Mouse (Mus musculus) liver, embryonic 11.5 days (tissue): ENCODE measurements around the gene Guca2a. TPM values are rescaled to one million over a fixed set of nuclear protein-coding genes. Genes with fewer than 3 reads are reported as not detected.

Source experiments
- ATAC-seq: fragments of 200-750 bp; cut with Nextera tagmentation; replicated peaks from 2 replicates; pipeline ENCODE4 v1.8.0; 2017; ENCODE audit warnings: moderate number of reproducible peaks, mild to moderate bottlenecking, moderate TSS enrichment, moderate library complexity; ENCODE audit not compliant: low FRiP score
- DNase-seq: peaks from one replicate; pipeline ENCODE4 v3.0.0-alpha.2; 2017; ENCODE audit warnings: low spot score
- H3K27ac ChIP-seq: fragments of 300-500 bp; sonication (generic); 2 replicates; pipeline ENCODE4 v1.5.1; 2014; ENCODE audit warnings: mild to moderate bottlenecking, low read depth, low read length, control low read depth
- H3K27me3 ChIP-seq: fragments of 300-500 bp; sonication (generic); replicated peaks from 2 replicates; pipeline ENCODE4 v1.6.1; 2014; ENCODE audit warnings: low read length, mixed read lengths; ENCODE audit not compliant: control insufficient read depth, insufficient read depth
- H3K36me3 ChIP-seq: fragments of 300-500 bp; sonication (generic); 2 replicates; pipeline ENCODE4 v1.6.1; 2014; ENCODE audit warnings: mild to moderate bottlenecking, low read length, moderate library complexity, mixed read lengths; ENCODE audit not compliant: control insufficient read depth, insufficient read depth
- H3K4me1 ChIP-seq: fragments of 300-500 bp; sonication (generic); replicated peaks from 2 replicates; pipeline ENCODE4 v1.6.1; 2014; ENCODE audit warnings: low read length, mixed read lengths; ENCODE audit not compliant: control insufficient read depth, insufficient read depth
- H3K4me2 ChIP-seq: fragments of 300-500 bp; sonication (generic); 2 replicates; pipeline ENCODE4 v1.6.1; 2014; ENCODE audit warnings: mild to moderate bottlenecking, control low read depth, moderate library complexity
- H3K4me3 ChIP-seq: fragments of 300-500 bp; sonication (generic); 2 replicates; pipeline ENCODE4 v1.5.1; 2014; ENCODE audit warnings: low read depth, low read length, control low read depth
- H3K9ac ChIP-seq: fragments of 300-500 bp; sonication (generic); 2 replicates; pipeline ENCODE4 v1.6.1; 2014; ENCODE audit warnings: low read depth, low read length, control low read depth
- H3K9me3 ChIP-seq: fragments of 300-500 bp; sonication (generic); 2 replicates; pipeline ENCODE4 v1.6.1; 2016; ENCODE audit warnings: low read length, inconsistent platforms, mixed read lengths; ENCODE audit not compliant: control insufficient read depth
- WGBS: fragments of 180-500 bp; shearing (Covaris S2); extraction: QIAGEN DNeasy Blood & Tissue Kit; methylation state at CpG from one replicate; pipeline ENCODE4 v1.1.7; 2014; 5-methylcytosine and 5-hydroxymethylcytosine counted together
- polyA plus RNA-seq: library from polyadenylated mRNA; unstranded; fragments of >200 nt; fragmentation: Nextera tagmentation; extraction: Ambion mirVana; gene quantifications from 2 replicates; pipeline ENCODE4 v1.2.1, GENCODE M21; 2014

The Guca2a gene
- polyA plus RNA-seq, 1 experiment from 2014 or later = 0.62 TPM

GRCm38 (mm10) chr4:119633948-119634347 lies 3.6 kb upstream of the Guca2a start:
- no peak overlapping the region for H3K4me2 ChIP-seq
- no peak overlapping the region for H3K9ac ChIP-seq
- no peak overlapping the region for H3K27ac ChIP-seq
- H3K9me3 ChIP-seq = no peaks in the 10 kb centered on the region
- H3K36me3 ChIP-seq = 0 out of 2 replicates have a peak, but pooled peaks cover 3% of the 10 kb centered on the region
- DNase-seq (no peak), ATAC-seq (no peak)
- WGBS = 78% methylated on average over 3 of the region's 3 CpGs
- no peaks in the 10 kb centered on the region for H3K27me3 ChIP-seq
- no peak overlapping the region for H3K4me3 ChIP-seq
- H3K4me1 ChIP-seq = peaks cover 12% of the 10 kb centered on the region

GRCm38 (mm10) chr4:119634908-119635660 lies 2.4 kb upstream of the Guca2a start:
- H3K9ac ChIP-seq = no peak overlapping the region
- H3K4me2 ChIP-seq = no peak overlapping the region
- ATAC-seq = no peak
- H3K4me1 ChIP-seq = peaks cover 12% of the 10 kb centered on the region
- H3K4me3 ChIP-seq = no peak overlapping the region
- no peaks in the 10 kb centered on the region for H3K9me3 ChIP-seq
- H3K27ac ChIP-seq = no peak overlapping the region
- DNase-seq = no peak
- H3K27me3 ChIP-seq = no peaks in the 10 kb centered on the region
- H3K36me3 ChIP-seq = 0 out of 2 replicates have a peak, but pooled peaks cover 3% of the 10 kb centered on the region
- 54% methylated on average over 6 of the region's 6 CpGs for WGBS

GRCm38 (mm10) chr4:119635686-119636085 lies 1.8 kb upstream of the Guca2a start:
- Histone ChIP-seq H3K4me3 (no peak overlapping the region), H3K4me2 (no peak overlapping the region), H3K9ac (no peak overlapping the region), H3K4me1 (peaks cover 12% of the 10 kb centered on the region), H3K9me3 (no peaks in the 10 kb centered on the region), H3K27me3 (no peaks in the 10 kb centered on the region), H3K27ac (no peak overlapping the region), H3K36me3 (no peaks in the 10 kb centered on the region)
- ATAC-seq (no peak), DNase-seq (no peak)
- WGBS = 71% methylated on average over 8 of the region's 8 CpGs

GRCm38 (mm10) chr4:119636731-119637130 lies 773 bp upstream of the Guca2a start:
- no peak for DNase-seq
- ATAC-seq = no peak
- H3K4me3 ChIP-seq = no peak overlapping the region
- H3K27me3 ChIP-seq = no peaks in the 10 kb centered on the region
- H3K36me3 ChIP-seq = no peaks in the 10 kb centered on the region
- H3K9ac ChIP-seq = no peak overlapping the region
- 74% methylated on average over 7 of the region's 7 CpGs for WGBS
- peaks cover 5% of the 10 kb centered on the region for H3K4me1 ChIP-seq
- H3K9me3 ChIP-seq = no peaks in the 10 kb centered on the region
- no peak overlapping the region for H3K27ac ChIP-seq
- no peak overlapping the region for H3K4me2 ChIP-seq

GRCm38 (mm10) chr4:119637946-119638345 lies 442 bp downstream of the Guca2a start:
- no peak overlapping the region for H3K9ac ChIP-seq
- no peak overlapping the region for H3K27ac ChIP-seq
- no peaks in the 10 kb centered on the region for H3K36me3 ChIP-seq
- H3K9me3 ChIP-seq = no peaks in the 10 kb centered on the region; the same call in 1 of the 2 replicates
- ATAC-seq (no peak), DNase-seq (no peak)
- H3K4me3 ChIP-seq = no peak overlapping the region
- 0 out of 2 replicates have a peak, but pooled peaks cover 3% of the 10 kb centered on the region for H3K4me1 ChIP-seq
- no peaks in the 10 kb centered on the region for H3K27me3 ChIP-seq
- H3K4me2 ChIP-seq = no peak overlapping the region
- WGBS = 79% methylated on average over 6 of the region's 6 CpGs

- no peak for DNase-seq
These were observed 1.2 kb downstream of the Guca2a start for GRCm38 (mm10) chr4:119638656-119639055.

GRCm38 (mm10) chr4:119642666-119643065 lies 5.2 kb downstream of the Guca2a start:
- Histone ChIP-seq H3K4me1 (no peaks in the 10 kb centered on the region), H3K27ac (no peak overlapping the region), H3K9ac (no peak overlapping the region), H3K4me3 (no peak overlapping the region), H3K36me3 (no peaks in the 10 kb centered on the region), H3K4me2 (no peak overlapping the region), H3K27me3 (no peaks in the 10 kb centered on the region), H3K9me3 (no peaks in the 10 kb centered on the region; the same call in 1 of the 2 replicates)
- ATAC-seq (no peak), DNase-seq (no peak)
- WGBS = 81% methylated on average over 4 of the region's 4 CpGs

More at GRCm38 (mm10) chr4:119638656-119639055, 1.2 kb downstream of the Guca2a start:
- Histone ChIP-seq H3K27ac (no peak overlapping the region), H3K27me3 (no peaks in the 10 kb centered on the region), H3K4me3 (no peak overlapping the region), H3K9me3 (no peaks in the 10 kb centered on the region; the same call in 1 of the 2 replicates), H3K9ac (no peak overlapping the region), H3K4me2 (no peak overlapping the region), H3K36me3 (no peaks in the 10 kb centered on the region), H3K4me1 (0 out of 2 replicates have a peak, but pooled peaks cover 3% of the 10 kb centered on the region)
- ATAC-seq = no peak
- 63% methylated on average over 11 of the region's 11 CpGs for WGBS

GRCm38 (mm10) chr4:119657011-119657410 lies 19.5 kb downstream of the Guca2a start:
- Histone ChIP-seq H3K9me3 (peaks cover 3% of the 10 kb centered on the region; the same call in 1 of the 2 replicates), H3K27ac (no peak overlapping the region), H3K4me2 (no peak overlapping the region), H3K27me3 (no peaks in the 10 kb centered on the region), H3K9ac (no peak overlapping the region), H3K4me3 (no peak overlapping the region), H3K4me1 (no peaks in the 10 kb centered on the region), H3K36me3 (no peaks in the 10 kb centered on the region)
- ATAC-seq (no peak), DNase-seq (no peak)
- 79% methylated on average over 1 of the region's 1 CpGs for WGBS

- DNase-seq = no peak
- ATAC-seq = no peak
These were observed 20.7 kb downstream of the Guca2a start for GRCm38 (mm10) chr4:119658246-119658645.

More at GRCm38 (mm10) chr4:119658246-119658645, 20.7 kb downstream of the Guca2a start:
- no peak overlapping the region for H3K9ac ChIP-seq
- no peak overlapping the region for H3K27ac ChIP-seq
- no peaks in the 10 kb centered on the region for H3K27me3 ChIP-seq
- H3K4me1 ChIP-seq = no peaks in the 10 kb centered on the region
- H3K4me2 ChIP-seq = no peak overlapping the region
- no peaks in the 10 kb centered on the region for H3K36me3 ChIP-seq
- no peaks in the 10 kb centered on the region for H3K9me3 ChIP-seq
- H3K4me3 ChIP-seq = no peak overlapping the region
- 41% methylated on average over 1 of the region's 2 CpGs for WGBS
